Mouse (Mus musculus): ENCODE results near the gene Olfr339.
"Not testable (repeated sequence)": the region's sequence is repeated elsewhere in the genome, so short reads cannot be mapped to it uniquely, and the experiment has no call there.

Olfr339 gene

GRCm38 (mm10) chr2:36418647-36419046, at the start of gene Olfr339:
Gene Olfr339, plus strand, starts transcription at chr2:36418947.
- no peak for DNase-seq (ENCODE audit: low spot score in 2 of 2)

- no peak for DNase-seq (ENCODE audit: low spot score in 2 of 2)
Measured at GRCm38 (mm10) chr2:36373219-36373618, 45.5 kb upstream of the Olfr339 start, which contains the start of gene Olfr338. Gene Olfr338, plus strand, starts transcription at chr2:36373519.

GRCm38 (mm10) chr2:36415174-36415573, 3.6 kb upstream of the Olfr339 start:
- DNase-seq (ENCODE audit: low spot score in 2 of 2): not testable (repeated sequence)

- not testable (repeated sequence) for DNase-seq (ENCODE audit: low spot score in 2 of 2)
Measured at GRCm38 (mm10) chr2:36415591-36415990, 3.2 kb upstream of the Olfr339 start.

GRCm38 (mm10) chr2:36452287-36452686, 33.5 kb downstream of the Olfr339 start, which contains the start of gene Olfr340:
Gene Olfr340, plus strand, starts transcription at chr2:36452587.
- DNase-seq (ENCODE audit: low spot score in 2 of 2): no peak

GRCm38 (mm10) chr2:36473634-36474033, 54.9 kb downstream of the Olfr339 start:
- no peak for DNase-seq (ENCODE audit: low spot score in 2 of 2)
